Mouse (Mus musculus): ENCODE results near the gene Cyp11a1. TPM values are rescaled to one million over a fixed set of nuclear protein-coding genes. Genes with fewer than 3 reads are reported as not detected.

Cyp11a1 gene
- polyA plus RNA-seq, 1 experiment from 2014 or later: 0.95 TPM

DNA sequence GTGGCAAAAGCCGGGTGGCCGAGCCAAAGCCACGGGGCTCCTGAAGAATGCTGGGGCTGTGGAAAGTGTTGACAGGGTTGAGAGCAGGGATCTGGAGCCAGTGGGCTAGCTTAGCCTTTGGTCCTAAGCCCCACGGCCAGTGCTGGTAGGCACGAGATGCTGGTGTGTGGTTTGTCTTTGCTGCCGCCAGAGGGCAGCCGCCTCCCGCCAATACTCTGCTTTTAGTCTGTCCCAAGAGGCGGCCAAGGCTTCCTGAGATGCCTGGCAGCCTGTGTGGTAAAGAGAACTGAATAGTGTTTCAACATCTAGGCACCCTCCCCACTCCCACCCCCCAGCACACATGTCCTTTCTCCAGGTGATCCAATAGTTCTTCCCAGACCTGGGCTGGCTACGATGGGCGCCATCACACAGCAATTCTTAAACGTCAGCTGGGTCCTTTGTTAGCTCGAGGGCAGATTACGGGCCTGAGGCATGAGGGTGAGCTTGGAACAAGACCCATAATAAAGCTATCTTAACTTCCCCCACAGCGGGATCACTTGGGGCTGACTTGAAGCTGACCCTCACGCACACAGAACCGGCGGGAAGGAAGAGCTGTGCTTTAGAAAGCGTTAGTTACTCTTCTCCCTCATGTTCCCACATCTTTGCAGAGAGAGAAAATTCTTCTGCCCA, 32.4 kb downstream of the Cyp11a1 start:
- Histone ChIP-seq H3K4me3 (no peak overlapping the region), H3K9me3 (no peaks in the 10 kb centered on the region), H3K27ac (no peak overlapping the region)

DNA sequence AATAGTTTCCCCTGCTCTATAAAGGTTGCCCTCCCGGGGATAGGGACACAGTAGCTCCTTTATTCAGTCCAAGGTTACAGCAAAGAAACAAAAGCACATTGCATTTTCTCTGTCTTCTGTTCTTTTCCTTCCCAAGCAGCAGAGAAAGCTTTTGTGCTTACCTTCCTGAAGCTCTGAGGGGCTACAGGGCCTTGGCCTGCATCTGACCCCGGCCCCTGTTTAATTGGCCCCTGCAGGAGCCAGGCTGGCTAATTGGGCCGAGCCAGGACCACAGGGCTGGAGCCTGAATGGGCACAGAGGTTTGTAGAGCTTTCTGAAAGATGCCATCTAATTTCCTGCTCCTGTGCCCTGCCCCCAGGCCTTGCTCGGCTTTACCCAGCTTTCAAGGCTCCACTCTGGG, 34.8 kb downstream of the Cyp11a1 start:
- H3K27ac ChIP-seq: no peak overlapping the region
- no peaks in the 10 kb centered on the region for H3K9me3 ChIP-seq
- H3K4me1 ChIP-seq: no peaks in the 10 kb centered on the region
- peaks cover 23% of the 10 kb centered on the region for H3K27me3 ChIP-seq
- no peaks in the 10 kb centered on the region for H3K36me3 ChIP-seq
- no peak overlapping the region for H3K4me3 ChIP-seq
- ATAC-seq (ENCODE audit: borderline replicate concordance, extremely low read depth, low FRiP score, low TSS enrichment): no peak
- no peak overlapping the region for H3K4me2 ChIP-seq
- no peak overlapping the region for H3K9ac ChIP-seq
- WGBS: 43% methylated on average over 4 of the region's 4 CpGs

More for the DNA sequence above, 32.4 kb downstream of the Cyp11a1 start:
- 31% methylated on average over 19 of the region's 19 CpGs for whole genome bisulfite sequencing
- Histone ChIP-seq H3K9ac (no peak overlapping the region), H3K27me3 (peaks cover 23% of the 10 kb centered on the region), H3K4me2 (no peak overlapping the region), H3K4me1 (no peaks in the 10 kb centered on the region), H3K36me3 (no peaks in the 10 kb centered on the region)
- ATAC-seq (ENCODE audit: borderline replicate concordance, extremely low read depth, low FRiP score, low TSS enrichment): peak; percentile 62

DNA sequence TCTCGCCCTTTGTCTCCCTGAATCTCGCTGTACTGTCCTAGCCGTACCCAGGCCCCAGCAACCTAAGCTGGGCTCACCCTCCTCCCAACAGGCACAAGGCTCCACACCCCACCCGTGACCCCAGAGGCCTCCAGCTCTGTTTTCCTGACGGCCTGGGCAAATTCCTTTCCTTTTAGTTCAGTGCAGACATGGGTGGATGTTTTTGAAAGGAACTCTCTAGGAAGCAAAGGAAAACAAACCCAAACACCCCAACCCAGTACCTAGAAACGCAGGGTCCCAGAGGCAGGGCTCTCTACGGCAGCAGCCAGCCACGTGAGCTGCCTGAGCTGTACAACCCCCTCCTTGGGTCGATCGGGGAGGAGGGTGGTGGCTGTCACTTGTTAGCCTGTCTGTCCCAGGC, 36.2 kb downstream of the Cyp11a1 start:
- peaks cover 11% of the 10 kb centered on the region for H3K27me3 ChIP-seq
- H3K27ac ChIP-seq: no peak overlapping the region
- no peak overlapping the region for H3K4me2 ChIP-seq
- 28% methylated on average over 10 of the region's 10 CpGs for WGBS
- H3K4me1 ChIP-seq: no peaks in the 10 kb centered on the region
- ATAC-seq (ENCODE audit: borderline replicate concordance, extremely low read depth, low FRiP score, low TSS enrichment): no peak
- no peaks in the 10 kb centered on the region for H3K9me3 ChIP-seq
- no peak overlapping the region for H3K4me3 ChIP-seq
- no peak overlapping the region for H3K9ac ChIP-seq
- no peaks in the 10 kb centered on the region for H3K36me3 ChIP-seq

DNA sequence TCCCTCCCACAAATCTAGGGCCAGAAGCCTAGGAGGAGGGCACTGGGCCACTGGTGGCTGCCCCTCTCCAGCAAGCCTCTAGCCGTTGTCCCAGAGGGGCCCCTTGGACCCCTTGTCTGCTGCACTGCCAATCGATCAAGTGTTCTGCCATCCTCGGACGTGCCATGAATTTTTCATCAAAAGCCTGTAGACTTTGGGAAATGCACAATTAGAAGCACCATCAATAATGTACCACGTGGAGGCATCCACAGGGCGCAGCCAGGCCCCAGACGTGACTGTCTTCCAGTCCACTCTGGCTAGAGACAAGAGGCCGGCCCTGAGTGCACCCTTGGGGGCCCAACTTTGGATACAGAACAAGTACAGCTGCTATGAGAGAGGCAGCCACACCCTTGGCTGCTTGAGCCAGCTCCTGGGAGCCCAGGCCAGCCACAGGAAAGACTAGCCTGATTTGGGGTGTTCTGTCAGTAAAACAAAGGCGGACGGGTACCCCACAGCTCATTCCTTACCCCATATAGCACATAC, 37.3 kb downstream of the Cyp11a1 start:
- Histone ChIP-seq H3K36me3 (no peaks in the 10 kb centered on the region), H3K4me2 (no peak overlapping the region), H3K4me3 (no peak overlapping the region), H3K9ac (no peak overlapping the region), H3K9me3 (no peaks in the 10 kb centered on the region), H3K27me3 (no peaks in the 10 kb centered on the region; the same call in 1 of the 2 replicates), H3K4me1 (no peaks in the 10 kb centered on the region), H3K27ac (no peak overlapping the region)
- ATAC-seq (ENCODE audit: borderline replicate concordance, extremely low read depth, low FRiP score, low TSS enrichment): no peak
- 74% methylated on average over 10 of the region's 10 CpGs for WGBS

DNA sequence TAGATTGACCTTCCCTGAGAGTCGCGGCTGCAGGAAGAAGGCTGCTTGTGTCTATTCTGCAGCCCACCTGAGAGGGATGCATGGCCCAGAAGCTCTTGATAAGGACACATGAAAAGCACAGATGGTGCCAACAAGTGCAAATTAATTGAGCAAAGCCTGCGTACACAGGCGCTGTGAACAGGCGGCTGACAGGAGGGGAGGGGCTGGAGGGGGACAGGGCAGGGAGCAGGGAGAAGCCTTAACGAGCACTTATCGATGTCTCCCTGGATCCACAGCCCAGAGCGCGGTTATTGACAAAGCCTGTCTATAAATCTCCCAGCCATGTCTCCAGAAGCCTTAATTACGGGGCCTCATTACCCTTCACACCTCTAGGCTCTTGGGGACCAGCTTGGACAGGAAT, 38.6 kb downstream of the Cyp11a1 start:
- no peaks in the 10 kb centered on the region for H3K4me1 ChIP-seq
- H3K9me3 ChIP-seq: no peaks in the 10 kb centered on the region
- WGBS: 30% methylated on average over 10 of the region's 10 CpGs
- H3K36me3 ChIP-seq: no peaks in the 10 kb centered on the region
- peaks cover 8% of the 10 kb centered on the region for H3K27me3 ChIP-seq
- H3K27ac ChIP-seq: no peak overlapping the region
- no peak overlapping the region for H3K9ac ChIP-seq
- no peak overlapping the region for H3K4me3 ChIP-seq
- no peak for ATAC-seq (ENCODE audit: borderline replicate concordance, extremely low read depth, low FRiP score, low TSS enrichment)
- H3K4me2 ChIP-seq: no peak overlapping the region

DNA sequence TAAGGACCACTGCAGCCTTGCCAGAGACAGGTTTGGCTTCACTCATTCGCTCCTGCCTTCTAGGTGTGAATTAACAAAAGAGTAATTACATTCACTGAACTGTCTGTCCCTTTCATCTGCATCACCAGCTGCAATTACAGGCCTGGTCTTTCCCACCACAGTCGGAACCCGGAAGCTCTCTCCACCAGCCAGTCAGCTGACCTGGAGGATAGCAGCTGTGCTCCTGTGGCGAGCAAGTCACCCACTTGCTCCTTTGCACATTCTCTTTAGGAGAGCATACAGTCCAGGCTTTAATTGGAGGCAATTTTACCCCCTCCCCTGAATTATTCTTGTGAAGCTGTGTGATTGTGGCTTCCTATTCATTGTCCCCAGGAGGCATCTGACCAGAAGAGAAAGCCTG, 39.4 kb downstream of the Cyp11a1 start:
- Histone ChIP-seq H3K27ac (no peak overlapping the region), H3K27me3 (peaks cover 16% of the 10 kb centered on the region), H3K4me1 (no peaks in the 10 kb centered on the region), H3K4me2 (no peak overlapping the region), H3K36me3 (no peaks in the 10 kb centered on the region), H3K4me3 (no peak overlapping the region), H3K9ac (no peak overlapping the region), H3K9me3 (no peaks in the 10 kb centered on the region)
- WGBS: 41% methylated on average over 4 of the region's 4 CpGs
- ATAC-seq (ENCODE audit: borderline replicate concordance, extremely low read depth, low FRiP score, low TSS enrichment): no peak

DNA sequence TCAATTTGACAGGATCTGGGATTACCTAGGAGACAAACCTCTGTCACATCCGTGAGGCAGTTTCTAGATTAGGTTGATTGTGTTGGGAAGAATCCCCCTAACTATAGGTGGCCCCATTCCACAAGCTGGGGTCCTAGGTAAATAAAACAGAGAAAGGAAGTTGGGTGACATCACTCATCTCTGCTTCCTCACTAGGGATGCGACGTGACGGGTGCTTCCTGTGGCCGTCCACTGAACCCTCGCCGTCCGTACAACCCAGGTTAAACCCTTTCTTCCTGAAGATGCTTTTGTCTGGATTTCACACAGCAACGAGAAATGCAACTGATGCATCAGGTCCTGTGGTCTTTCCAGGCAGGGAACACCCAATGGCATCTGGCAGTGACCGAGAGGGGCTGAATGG, 40.9 kb downstream of the Cyp11a1 start:
- Histone ChIP-seq H3K4me3 (no peak overlapping the region), H3K9ac (no peak overlapping the region), H3K4me2 (no peak overlapping the region), H3K9me3 (no peaks in the 10 kb centered on the region), H3K4me1 (no peaks in the 10 kb centered on the region), H3K36me3 (no peaks in the 10 kb centered on the region), H3K27ac (no peak overlapping the region), H3K27me3 (peaks cover 19% of the 10 kb centered on the region)
- WGBS: 44% methylated on average over 10 of the region's 10 CpGs
- no peak for ATAC-seq (ENCODE audit: borderline replicate concordance, extremely low read depth, low FRiP score, low TSS enrichment)

DNA sequence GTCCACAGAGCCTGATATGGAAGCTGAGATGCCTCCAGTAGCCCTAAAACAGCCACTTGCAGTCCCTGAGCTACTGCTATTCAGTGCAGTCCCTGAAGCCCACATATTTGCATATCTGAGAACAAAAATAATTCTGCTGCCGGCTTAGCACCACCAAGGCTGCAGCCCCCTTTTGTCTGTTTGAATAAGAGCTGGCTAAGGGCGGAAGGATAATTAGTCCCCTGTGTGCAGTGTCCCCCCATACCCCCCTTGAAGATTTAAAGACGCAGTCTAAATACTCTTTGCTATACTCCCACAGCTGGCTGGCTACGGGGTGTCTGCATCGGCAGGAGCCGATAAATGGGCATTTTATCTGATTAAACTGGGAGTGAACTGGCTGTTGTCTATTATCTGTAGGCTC, 42.4 kb downstream of the Cyp11a1 start:
- Histone ChIP-seq H3K9me3 (no peaks in the 10 kb centered on the region), H3K4me2 (no peak overlapping the region), H3K4me1 (no peaks in the 10 kb centered on the region), H3K27ac (no peak overlapping the region), H3K27me3 (peaks cover 19% of the 10 kb centered on the region), H3K9ac (no peak overlapping the region), H3K36me3 (no peaks in the 10 kb centered on the region), H3K4me3 (no peak overlapping the region)
- 13% methylated on average over 6 of the region's 6 CpGs for WGBS
- no peak for ATAC-seq (ENCODE audit: borderline replicate concordance, extremely low read depth, low FRiP score, low TSS enrichment)

DNA sequence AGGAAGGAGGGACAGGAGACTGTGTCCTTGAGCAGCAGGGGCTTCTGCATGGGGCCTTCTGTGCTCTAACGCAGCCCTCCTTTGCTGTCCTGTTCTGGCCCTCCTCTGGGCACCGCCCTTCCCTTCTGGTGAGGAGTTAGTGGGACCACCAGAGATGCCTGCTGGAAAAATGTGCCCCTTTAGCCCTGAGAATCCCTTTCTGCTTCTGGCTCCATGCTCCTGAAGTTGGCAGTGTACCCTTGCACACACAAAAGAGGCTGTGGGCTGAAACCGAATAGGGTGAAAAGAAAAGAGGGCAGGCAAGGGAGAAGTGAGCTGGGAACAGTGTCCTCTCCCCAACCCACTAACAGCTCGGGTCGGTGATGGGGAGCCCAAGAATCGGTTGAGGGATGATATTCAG, 43.0 kb downstream of the Cyp11a1 start:
- Histone ChIP-seq H3K9ac (no peak overlapping the region), H3K27ac (no peak overlapping the region), H3K27me3 (peaks cover 19% of the 10 kb centered on the region), H3K9me3 (no peaks in the 10 kb centered on the region), H3K4me3 (no peak overlapping the region), H3K36me3 (no peaks in the 10 kb centered on the region), H3K4me1 (no peaks in the 10 kb centered on the region), H3K4me2 (no peak overlapping the region)
- no peak for ATAC-seq (ENCODE audit: borderline replicate concordance, extremely low read depth, low FRiP score, low TSS enrichment)
- WGBS: 72% methylated on average over 6 of the region's 6 CpGs

DNA sequence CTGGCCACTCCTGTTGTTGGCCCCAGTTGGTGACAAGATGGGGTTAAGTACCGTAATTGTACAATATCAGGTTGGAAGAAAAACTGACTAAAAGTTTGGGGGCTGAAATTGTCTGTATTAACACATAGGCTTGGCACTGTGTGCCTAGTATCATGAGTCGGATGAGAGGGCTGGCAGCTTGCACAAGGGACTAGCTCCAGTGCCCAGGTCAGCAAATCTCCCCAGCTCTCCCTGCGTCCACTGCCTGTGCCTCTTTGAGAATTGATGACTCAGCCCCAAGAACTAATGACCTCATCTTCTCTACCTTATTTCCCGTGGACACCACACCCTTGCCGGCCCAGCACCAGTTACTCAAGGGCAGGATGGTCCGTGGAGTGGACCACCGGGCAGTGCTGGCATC, 43.6 kb downstream of the Cyp11a1 start:
- Histone ChIP-seq H3K4me3 (no peak overlapping the region), H3K36me3 (no peaks in the 10 kb centered on the region), H3K4me2 (no peak overlapping the region), H3K4me1 (no peaks in the 10 kb centered on the region), H3K27me3 (peaks cover 19% of the 10 kb centered on the region), H3K9ac (no peak overlapping the region), H3K9me3 (no peaks in the 10 kb centered on the region), H3K27ac (no peak overlapping the region)
- 58% methylated on average over 7 of the region's 7 CpGs for whole genome bisulfite sequencing
- no peak for ATAC-seq (ENCODE audit: borderline replicate concordance, extremely low read depth, low FRiP score, low TSS enrichment)

DNA sequence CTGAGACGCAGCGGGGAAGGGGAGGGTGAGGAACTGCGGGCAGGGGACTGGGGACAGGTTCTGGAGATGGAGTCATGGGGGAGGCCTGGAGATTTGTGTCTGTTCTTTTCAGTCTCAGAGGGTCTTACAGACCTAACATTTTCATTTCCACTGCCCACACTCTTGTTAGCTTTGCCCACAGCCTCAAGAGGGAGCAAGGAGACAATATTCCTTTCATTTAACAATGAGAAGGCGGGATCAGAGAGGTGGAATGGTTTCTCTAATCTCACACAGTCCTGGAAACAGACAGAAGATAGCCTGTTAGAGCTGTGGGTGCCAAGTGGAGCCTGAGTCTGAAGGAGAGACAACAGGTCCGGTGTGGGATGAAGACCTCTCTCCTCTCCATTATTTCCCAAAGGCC, 45.7 kb downstream of the Cyp11a1 start:
- Histone ChIP-seq H3K36me3 (no peaks in the 10 kb centered on the region), H3K4me2 (no peak overlapping the region), H3K9ac (no peak overlapping the region), H3K27ac (no peak overlapping the region), H3K27me3 (peaks cover 19% of the 10 kb centered on the region), H3K4me1 (no peaks in the 10 kb centered on the region), H3K4me3 (no peak overlapping the region), H3K9me3 (no peaks in the 10 kb centered on the region)
- WGBS: 18% methylated on average over 5 of the region's 5 CpGs
- no peak for ATAC-seq (ENCODE audit: borderline replicate concordance, extremely low read depth, low FRiP score, low TSS enrichment)

DNA sequence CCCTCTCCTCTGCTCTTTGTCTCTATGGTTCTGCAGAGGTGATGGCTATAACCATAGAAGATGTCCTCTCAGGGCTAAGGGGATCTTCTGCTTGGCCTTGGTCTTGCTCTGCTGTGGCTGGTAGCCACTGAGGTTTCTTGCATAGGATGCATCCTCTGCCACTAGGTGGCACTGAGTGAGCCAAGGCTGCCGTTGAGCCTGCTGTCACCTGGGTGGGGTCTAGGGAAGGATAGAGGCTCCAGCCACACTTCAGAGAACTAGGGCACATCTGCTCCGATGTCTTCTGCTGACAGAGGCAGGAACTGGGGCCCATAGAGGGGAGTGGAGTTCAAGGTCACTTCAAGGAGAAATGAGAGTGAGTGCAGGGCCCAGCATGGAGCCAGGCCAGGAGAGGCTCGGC, 46.9 kb downstream of the Cyp11a1 start:
- peaks cover 19% of the 10 kb centered on the region for H3K27me3 ChIP-seq
- H3K4me1 ChIP-seq: no peaks in the 10 kb centered on the region
- no peak overlapping the region for H3K9ac ChIP-seq
- no peak overlapping the region for H3K4me3 ChIP-seq
- 16% methylated on average over 3 of the region's 3 CpGs for WGBS
- no peaks in the 10 kb centered on the region for H3K9me3 ChIP-seq
- no peak overlapping the region for H3K4me2 ChIP-seq
- no peaks in the 10 kb centered on the region for H3K36me3 ChIP-seq
- ATAC-seq (ENCODE audit: borderline replicate concordance, extremely low read depth, low FRiP score, low TSS enrichment): no peak
- H3K27ac ChIP-seq: no peak overlapping the region

DNA sequence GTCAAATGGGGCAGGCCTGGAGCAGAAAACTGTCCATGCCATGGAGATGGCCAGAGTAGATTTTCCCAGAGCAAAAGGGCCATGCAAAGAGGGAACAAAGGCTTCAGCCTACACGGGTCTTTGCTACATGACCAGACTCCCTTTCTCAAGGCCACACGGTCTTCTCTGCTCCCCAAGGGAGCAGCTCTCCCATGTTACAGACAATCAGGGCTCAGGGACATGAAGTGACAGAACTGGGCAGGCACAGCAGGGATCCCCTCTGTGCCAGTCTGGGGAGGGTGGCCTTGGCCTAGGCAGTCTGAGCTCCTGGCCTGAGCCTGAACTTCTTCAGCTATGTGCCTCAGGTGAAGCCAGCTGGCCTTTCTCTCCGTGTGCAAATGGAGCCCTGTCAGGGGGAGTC, 47.3 kb downstream of the Cyp11a1 start:
- H3K4me2 ChIP-seq: no peak overlapping the region
- H3K4me3 ChIP-seq: no peak overlapping the region
- H3K9ac ChIP-seq: no peak overlapping the region
- WGBS: 54% methylated on average over 3 of the region's 3 CpGs
- H3K4me1 ChIP-seq: no peaks in the 10 kb centered on the region
- ATAC-seq (ENCODE audit: borderline replicate concordance, extremely low read depth, low FRiP score, low TSS enrichment): no peak
- no peaks in the 10 kb centered on the region for H3K9me3 ChIP-seq
- H3K27me3 ChIP-seq: peaks cover 19% of the 10 kb centered on the region
- H3K27ac ChIP-seq: no peak overlapping the region
- H3K36me3 ChIP-seq: no peaks in the 10 kb centered on the region
